Mouse (Mus musculus): Measurements from ENCODE around the gene 1700011L22Rik. TPM values are rescaled to one million over a fixed set of nuclear protein-coding genes. Genes with fewer than 3 reads are reported as not detected.

1700011L22Rik gene
- polyA plus RNA-seq, 1 experiment from 2014 or later, result not detected

- WGBS, result 85% methylated on average over 3 of the region's 3 CpGs
- no peak for ATAC-seq
These were observed 38.1 kb upstream of the 1700011L22Rik start for GRCm38 (mm10) chr8:79286424-79286823.

GRCm38 (mm10) chr8:79284626-79285025 lies 36.3 kb upstream of the 1700011L22Rik start:
- H3K4me1 ChIP-seq (ENCODE audit: control insufficient read depth, insufficient read depth, low read length), result no peaks in the 10 kb centered on the region
- no peak overlapping the region for H3K27ac ChIP-seq (ENCODE audit: low read length)
- no peak overlapping the region for H3K9ac ChIP-seq (ENCODE audit: low read depth, low read length)
- ATAC-seq, result no peak
- H3K36me3 ChIP-seq (ENCODE audit: control insufficient read depth, insufficient read depth, low read length), result no peaks in the 10 kb centered on the region
- WGBS, result 94% methylated on average over 3 of the region's 3 CpGs
- H3K9me3 ChIP-seq (ENCODE audit: control insufficient read depth, low read length), result no peaks in the 10 kb centered on the region
- no peak overlapping the region for H3K4me2 ChIP-seq (ENCODE audit: low read depth, low read length)
- no peak overlapping the region for H3K4me3 ChIP-seq (ENCODE audit: low read length)
- H3K27me3 ChIP-seq (replicated peaks; ENCODE audit: control insufficient read depth, insufficient read depth, low read length), result no peaks in the 10 kb centered on the region

More at GRCm38 (mm10) chr8:79286424-79286823, 38.1 kb upstream of the 1700011L22Rik start:
- Histone ChIP-seq H3K9ac (ENCODE audit: low read depth, low read length) (no peak overlapping the region), H3K27ac (ENCODE audit: low read length) (no peak overlapping the region), H3K4me2 (ENCODE audit: low read depth, low read length) (no peak overlapping the region), H3K27me3 (replicated peaks; ENCODE audit: control insufficient read depth, insufficient read depth, low read length) (no peaks in the 10 kb centered on the region), H3K4me3 (ENCODE audit: low read length) (no peak overlapping the region), H3K36me3 (ENCODE audit: control insufficient read depth, insufficient read depth, low read length) (no peaks in the 10 kb centered on the region), H3K4me1 (ENCODE audit: control insufficient read depth, insufficient read depth, low read length) (no peaks in the 10 kb centered on the region), H3K9me3 (ENCODE audit: control insufficient read depth, low read length) (no peaks in the 10 kb centered on the region)

GRCm38 (mm10) chr8:79281376-79281890 lies 33.1 kb upstream of the 1700011L22Rik start:
- no peaks in the 10 kb centered on the region for H3K4me1 ChIP-seq (ENCODE audit: control insufficient read depth, insufficient read depth, low read length)
- H3K36me3 ChIP-seq (ENCODE audit: control insufficient read depth, insufficient read depth, low read length), result no peaks in the 10 kb centered on the region
- H3K9ac ChIP-seq (ENCODE audit: low read depth, low read length), result no peak overlapping the region
- H3K27me3 ChIP-seq (replicated peaks; ENCODE audit: control insufficient read depth, insufficient read depth, low read length), result no peaks in the 10 kb centered on the region
- WGBS, result 82% methylated on average over 6 of the region's 6 CpGs
- no peak overlapping the region for H3K4me3 ChIP-seq (ENCODE audit: low read length)
- no peaks in the 10 kb centered on the region for H3K9me3 ChIP-seq (ENCODE audit: control insufficient read depth, low read length)
- ATAC-seq, result no peak
- H3K27ac ChIP-seq (ENCODE audit: low read length), result no peak overlapping the region
- no peak overlapping the region for H3K4me2 ChIP-seq (ENCODE audit: low read depth, low read length)

- no peaks in the 10 kb centered on the region for H3K36me3 ChIP-seq (ENCODE audit: control insufficient read depth, insufficient read depth, low read length)
- ATAC-seq, result no peak
- 82% methylated on average over 8 of the region's 8 CpGs for WGBS
These were observed 29.0 kb upstream of the 1700011L22Rik start for GRCm38 (mm10) chr8:79277264-79277870.

GRCm38 (mm10) chr8:79274940-79275339 lies 26.6 kb upstream of the 1700011L22Rik start:
- no peak overlapping the region for H3K4me3 ChIP-seq (ENCODE audit: low read length)
- H3K27ac ChIP-seq (ENCODE audit: low read length), result no peak overlapping the region
- no peak for ATAC-seq
- no peaks in the 10 kb centered on the region for H3K9me3 ChIP-seq (ENCODE audit: control insufficient read depth, low read length)
- no peak overlapping the region for H3K4me2 ChIP-seq (ENCODE audit: low read depth, low read length)
- H3K27me3 ChIP-seq (replicated peaks; ENCODE audit: control insufficient read depth, insufficient read depth, low read length), result no peaks in the 10 kb centered on the region
- H3K36me3 ChIP-seq (ENCODE audit: control insufficient read depth, insufficient read depth, low read length), result no peaks in the 10 kb centered on the region
- no peaks in the 10 kb centered on the region for H3K4me1 ChIP-seq (ENCODE audit: control insufficient read depth, insufficient read depth, low read length)
- H3K9ac ChIP-seq (ENCODE audit: low read depth, low read length), result no peak overlapping the region
- WGBS, result 94% methylated on average over 10 of the region's 10 CpGs

More at GRCm38 (mm10) chr8:79277264-79277870, 29.0 kb upstream of the 1700011L22Rik start:
- Histone ChIP-seq H3K9me3 (ENCODE audit: control insufficient read depth, low read length) (no peaks in the 10 kb centered on the region), H3K27me3 (replicated peaks; ENCODE audit: control insufficient read depth, insufficient read depth, low read length) (no peaks in the 10 kb centered on the region), H3K4me3 (ENCODE audit: low read length) (no peak overlapping the region), H3K27ac (ENCODE audit: low read length) (no peak overlapping the region), H3K4me2 (ENCODE audit: low read depth, low read length) (no peak overlapping the region), H3K9ac (ENCODE audit: low read depth, low read length) (no peak overlapping the region), H3K4me1 (ENCODE audit: control insufficient read depth, insufficient read depth, low read length) (no peaks in the 10 kb centered on the region)

GRCm38 (mm10) chr8:79273776-79274175 lies 25.4 kb upstream of the 1700011L22Rik start:
- H3K9me3 ChIP-seq (ENCODE audit: control insufficient read depth, low read length), result no peaks in the 10 kb centered on the region
- ATAC-seq, result no peak
- no peak overlapping the region for H3K4me3 ChIP-seq (ENCODE audit: low read length)
- no peaks in the 10 kb centered on the region for H3K27me3 ChIP-seq (replicated peaks; ENCODE audit: control insufficient read depth, insufficient read depth, low read length)
- H3K4me1 ChIP-seq (ENCODE audit: control insufficient read depth, insufficient read depth, low read length), result no peaks in the 10 kb centered on the region
- WGBS, result 77% methylated on average over 6 of the region's 6 CpGs
- no peak overlapping the region for H3K9ac ChIP-seq (ENCODE audit: low read depth, low read length)
- H3K27ac ChIP-seq (ENCODE audit: low read length), result no peak overlapping the region
- no peaks in the 10 kb centered on the region for H3K36me3 ChIP-seq (ENCODE audit: control insufficient read depth, insufficient read depth, low read length)
- no peak overlapping the region for H3K4me2 ChIP-seq (ENCODE audit: low read depth, low read length)

- Histone ChIP-seq H3K9me3 (ENCODE audit: control insufficient read depth, low read length) (no peaks in the 10 kb centered on the region), H3K27me3 (replicated peaks; ENCODE audit: control insufficient read depth, insufficient read depth, low read length) (no peaks in the 10 kb centered on the region), H3K36me3 (ENCODE audit: control insufficient read depth, insufficient read depth, low read length) (no peaks in the 10 kb centered on the region), H3K9ac (ENCODE audit: low read depth, low read length) (no peak overlapping the region), H3K4me2 (ENCODE audit: low read depth, low read length) (no peak overlapping the region), H3K4me3 (ENCODE audit: low read length) (no peak overlapping the region), H3K4me1 (ENCODE audit: control insufficient read depth, insufficient read depth, low read length) (no peaks in the 10 kb centered on the region), H3K27ac (ENCODE audit: low read length) (no peak overlapping the region)
- WGBS, result 76% methylated on average over 4 of the region's 4 CpGs
- no peak for ATAC-seq
These were observed 24.3 kb upstream of the 1700011L22Rik start for GRCm38 (mm10) chr8:79272676-79273075.

- H3K4me1 ChIP-seq (ENCODE audit: control insufficient read depth, insufficient read depth, low read length), result no peaks in the 10 kb centered on the region
- H3K9ac ChIP-seq (ENCODE audit: low read depth, low read length), result no peak overlapping the region
- no peak for ATAC-seq
- no peak overlapping the region for H3K27ac ChIP-seq (ENCODE audit: low read length)
- no peak overlapping the region for H3K4me3 ChIP-seq (ENCODE audit: low read length)
- H3K4me2 ChIP-seq (ENCODE audit: low read depth, low read length), result no peak overlapping the region
- H3K9me3 ChIP-seq (ENCODE audit: control insufficient read depth, low read length), result no peaks in the 10 kb centered on the region
- 88% methylated on average over 7 of the region's 7 CpGs for WGBS
- no peaks in the 10 kb centered on the region for H3K27me3 ChIP-seq (replicated peaks; ENCODE audit: control insufficient read depth, insufficient read depth, low read length)
- H3K36me3 ChIP-seq (ENCODE audit: control insufficient read depth, insufficient read depth, low read length), result no peaks in the 10 kb centered on the region
These were observed 20.6 kb upstream of the 1700011L22Rik start for GRCm38 (mm10) chr8:79268921-79269320.

- Histone ChIP-seq H3K4me1 (ENCODE audit: control insufficient read depth, insufficient read depth, low read length) (no peaks in the 10 kb centered on the region), H3K4me2 (ENCODE audit: low read depth, low read length) (no peak overlapping the region), H3K9me3 (ENCODE audit: control insufficient read depth, low read length) (peaks cover 2% of the 10 kb centered on the region; the same call in 1 of the 2 replicates), H3K36me3 (ENCODE audit: control insufficient read depth, insufficient read depth, low read length) (0 out of 2 replicates have a peak, but pooled peaks cover 3% of the 10 kb centered on the region), H3K27me3 (replicated peaks; ENCODE audit: control insufficient read depth, insufficient read depth, low read length) (no peaks in the 10 kb centered on the region), H3K27ac (ENCODE audit: low read length) (no peak overlapping the region), H3K9ac (ENCODE audit: low read depth, low read length) (no peak overlapping the region), H3K4me3 (ENCODE audit: low read length) (no peak overlapping the region)
- ATAC-seq, result no peak
- 88% methylated on average over 5 of the region's 5 CpGs for WGBS
These were observed 13.6 kb upstream of the 1700011L22Rik start for GRCm38 (mm10) chr8:79261920-79262319.

Measured in intestine, embryonic 16.5 days (tissue).